Mouse (Mus musculus): Measurements from ENCODE around the gene Tmem181a. TPM values are rescaled to one million over a fixed set of nuclear protein-coding genes. Genes with fewer than 3 reads are reported as not detected.

Tmem181a gene
- polyA plus RNA-seq (2014; fragmentation: Illumina TruSeq; extraction: RNeasy Lipid Tissue Mini Kit (QIAGEN cat#74804); ENCODE audit: low read depth, low replicate concordance), result 41.4 TPM

DNA sequence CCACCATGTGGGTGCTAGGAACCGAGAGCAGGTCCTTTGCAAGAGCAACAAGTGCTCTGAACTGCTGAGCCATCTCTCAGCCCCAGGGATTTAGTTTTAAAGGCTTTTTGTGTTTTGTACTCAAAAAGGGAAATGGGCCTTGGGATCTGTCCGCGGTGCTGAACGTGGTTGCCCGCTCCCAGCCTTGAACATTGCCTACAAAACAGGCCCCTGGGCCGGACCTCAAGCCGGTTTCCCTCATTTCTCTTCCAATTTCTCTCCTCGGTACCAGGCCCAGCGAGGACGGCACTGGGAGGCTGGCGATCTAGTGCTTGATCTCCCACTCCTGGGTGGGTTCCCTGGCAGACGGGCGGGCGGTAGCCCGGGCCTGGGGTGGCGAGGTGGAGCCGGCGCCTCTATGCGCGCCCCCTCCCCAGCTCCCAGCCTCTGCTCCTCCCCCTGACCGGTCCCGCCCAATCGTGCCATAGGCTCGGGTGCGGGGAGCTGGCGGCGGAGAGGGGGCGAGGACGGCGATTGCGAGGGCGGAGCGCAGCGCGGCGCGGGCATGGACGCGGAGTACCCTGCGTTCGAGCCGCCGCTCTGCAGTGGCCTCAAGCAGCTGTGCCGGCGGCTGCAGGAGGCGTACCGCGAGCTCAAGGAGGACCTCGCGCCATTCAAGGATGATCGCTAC lies at the start of gene Tmem181a:
Gene Tmem181a (plus strand): TSS at position 461 of the 670 bp plus-strand sequence.

GRCm38 (mm10) chr17:6317339-6317985 lies 60.8 kb downstream of the Tmem181a start, which contains the start of gene Dynlt1a:
Dynlt1a (minus strand) TSS chr17:6317500.

Other genes starting within 250 kb of the Tmem181a start
- 6.9 TPM for gene Serac1, start 177.1 kb upstream of the Tmem181a start, polyA plus RNA-seq (2014; fragmentation: Illumina TruSeq; extraction: RNeasy Lipid Tissue Mini Kit (QIAGEN cat#74804); ENCODE audit: low read depth, low replicate concordance)
- 33.6 TPM for gene Gtf2h5, start 177.1 kb upstream of the Tmem181a start, polyA plus RNA-seq (2014; fragmentation: Illumina TruSeq; extraction: RNeasy Lipid Tissue Mini Kit (QIAGEN cat#74804); ENCODE audit: low read depth, low replicate concordance)
- 89.0 TPM for gene Tulp4, start 150.4 kb upstream of the Tmem181a start, polyA plus RNA-seq (2014; fragmentation: Illumina TruSeq; extraction: RNeasy Lipid Tissue Mini Kit (QIAGEN cat#74804); ENCODE audit: low read depth, low replicate concordance)
- gene Dynlt1a, start 60.6 kb downstream of the Tmem181a start, polyA plus RNA-seq (2014; fragmentation: Illumina TruSeq; extraction: RNeasy Lipid Tissue Mini Kit (QIAGEN cat#74804); ENCODE audit: low read depth, low replicate concordance), result 2.1 TPM
- gene Dynlt1b, start 173.3 kb downstream of the Tmem181a start, polyA plus RNA-seq (2014; fragmentation: Illumina TruSeq; extraction: RNeasy Lipid Tissue Mini Kit (QIAGEN cat#74804); ENCODE audit: low read depth, low replicate concordance), result 49.6 TPM